Mouse (Mus musculus): ENCODE measurements around the gene Psapl1. TPM values are rescaled to one million over a fixed set of nuclear protein-coding genes. Genes with fewer than 3 reads are reported as not detected.

Psapl1 gene
- total and polyA plus RNA-seq, 2 experiments from 2014 or later, result 0.55 TPM; not detected in 1

GRCm38 (mm10) chr5:36182326-36182725 lies 21.5 kb upstream of the Psapl1 start:
- no peak overlapping the region for H3K27ac ChIP-seq (ENCODE audit: low read depth, low read length)
- no peak for TF ChIP-seq CTCF (IDR thresholded peaks at IDR 0.05)
- WGBS, result 70% methylated on average over 7 of the region's 7 CpGs
- H3K9ac ChIP-seq (replicated peaks; ENCODE audit: low read length, poor library complexity, severe bottlenecking), result no peak overlapping the region
- DNase-seq (ENCODE audit: low spot score) (peak; percentile 58), ATAC-seq (ENCODE audit: low FRiP score) (no peak)
- H3K27me3 ChIP-seq (ENCODE audit: insufficient read depth, low read length), result no peaks in the 10 kb centered on the region
- H3K4me1 ChIP-seq (ENCODE audit: insufficient read depth, low read length), result no peaks in the 10 kb centered on the region
- no peak overlapping the region for H3K4me2 ChIP-seq (ENCODE audit: low read depth, low read length, poor library complexity, severe bottlenecking)
- no peaks in the 10 kb centered on the region for H3K36me3 ChIP-seq (ENCODE audit: insufficient read depth, low read length)
- H3K9me3 ChIP-seq (ENCODE audit: low read length), result no peaks in the 10 kb centered on the region
- H3K4me3 ChIP-seq (ENCODE audit: low read depth, low read length), result no peak overlapping the region

- ATAC-seq (ENCODE audit: low FRiP score) (no peak), DNase-seq (ENCODE audit: low spot score) (no peak)
- no peak overlapping the region for H3K27ac ChIP-seq (ENCODE audit: low read depth, low read length)
- WGBS, result 52% methylated on average over 8 of the region's 8 CpGs
- H3K4me2 ChIP-seq (ENCODE audit: low read depth, low read length, poor library complexity, severe bottlenecking), result no peak overlapping the region
- H3K9ac ChIP-seq (replicated peaks; ENCODE audit: low read length, poor library complexity, severe bottlenecking), result no peak overlapping the region
- no peak overlapping the region for H3K4me3 ChIP-seq (ENCODE audit: low read depth, low read length)
- peak; percentile 48 for TF ChIP-seq CTCF (IDR thresholded peaks at IDR 0.05)
- no peaks in the 10 kb centered on the region; the same call in 1 of the 2 replicates for H3K4me1 ChIP-seq (ENCODE audit: insufficient read depth, low read length)
- no peaks in the 10 kb centered on the region for H3K27me3 ChIP-seq (ENCODE audit: insufficient read depth, low read length)
- no peaks in the 10 kb centered on the region for H3K9me3 ChIP-seq (ENCODE audit: low read length)
- H3K36me3 ChIP-seq (ENCODE audit: insufficient read depth, low read length), result no peaks in the 10 kb centered on the region
These were observed 17.3 kb upstream of the Psapl1 start for GRCm38 (mm10) chr5:36186294-36187053.

- 90% methylated on average over 4 of the region's 4 CpGs for WGBS
- no peaks in the 10 kb centered on the region; the same call in 1 of the 2 replicates for H3K4me1 ChIP-seq (ENCODE audit: insufficient read depth, low read length)
- H3K9me3 ChIP-seq (ENCODE audit: low read length), result no peaks in the 10 kb centered on the region
- no peaks in the 10 kb centered on the region for H3K27me3 ChIP-seq (ENCODE audit: insufficient read depth, low read length)
- ATAC-seq (ENCODE audit: low FRiP score) (no peak), DNase-seq (ENCODE audit: low spot score) (no peak)
- no peak overlapping the region for H3K27ac ChIP-seq (ENCODE audit: low read depth, low read length)
- H3K4me3 ChIP-seq (ENCODE audit: low read depth, low read length), result no peak overlapping the region
- H3K36me3 ChIP-seq (ENCODE audit: insufficient read depth, low read length), result no peaks in the 10 kb centered on the region
- no peak overlapping the region for H3K9ac ChIP-seq (replicated peaks; ENCODE audit: low read length, poor library complexity, severe bottlenecking)
- TF ChIP-seq CTCF (IDR thresholded peaks at IDR 0.05), result no peak
- H3K4me2 ChIP-seq (ENCODE audit: low read depth, low read length, poor library complexity, severe bottlenecking), result no peak overlapping the region
These were observed 15.5 kb upstream of the Psapl1 start for GRCm38 (mm10) chr5:36188310-36188709.

GRCm38 (mm10) chr5:36191285-36191684 lies 12.5 kb upstream of the Psapl1 start:
- no peak for ATAC-seq (ENCODE audit: low FRiP score)
- Histone ChIP-seq H3K4me1 (ENCODE audit: insufficient read depth, low read length) (no peaks in the 10 kb centered on the region; the same call in 1 of the 2 replicates), H3K9ac (replicated peaks; ENCODE audit: low read length, poor library complexity, severe bottlenecking) (no peak overlapping the region), H3K27me3 (ENCODE audit: insufficient read depth, low read length) (no peaks in the 10 kb centered on the region), H3K4me3 (ENCODE audit: low read depth, low read length) (no peak overlapping the region), H3K4me2 (ENCODE audit: low read depth, low read length, poor library complexity, severe bottlenecking) (no peak overlapping the region), H3K27ac (ENCODE audit: low read depth, low read length) (no peak overlapping the region), H3K9me3 (ENCODE audit: low read length) (no peaks in the 10 kb centered on the region), H3K36me3 (ENCODE audit: insufficient read depth, low read length) (no peaks in the 10 kb centered on the region)
- TF ChIP-seq CTCF (IDR thresholded peaks at IDR 0.05), result no peak
- DNase-seq (ENCODE audit: low spot score), result no peak
- WGBS, result 95% methylated on average over 4 of the region's 4 CpGs

GRCm38 (mm10) chr5:36191876-36192275 lies 11.9 kb upstream of the Psapl1 start:
- H3K4me2 ChIP-seq (ENCODE audit: low read depth, low read length, poor library complexity, severe bottlenecking), result no peak overlapping the region
- peak; percentile 16; the same call in 1 of the 2 replicates for TF ChIP-seq CTCF (IDR thresholded peaks at IDR 0.05)
- no peaks in the 10 kb centered on the region for H3K9me3 ChIP-seq (ENCODE audit: low read length)
- WGBS, result 87% methylated on average over 3 of the region's 3 CpGs
- no peak for ATAC-seq (ENCODE audit: low FRiP score)
- no peaks in the 10 kb centered on the region; the same call in 1 of the 2 replicates for H3K4me1 ChIP-seq (ENCODE audit: insufficient read depth, low read length)
- H3K9ac ChIP-seq (replicated peaks; ENCODE audit: low read length, poor library complexity, severe bottlenecking), result no peak overlapping the region
- no peak overlapping the region for H3K27ac ChIP-seq (ENCODE audit: low read depth, low read length)
- no peaks in the 10 kb centered on the region for H3K36me3 ChIP-seq (ENCODE audit: insufficient read depth, low read length)
- H3K4me3 ChIP-seq (ENCODE audit: low read depth, low read length), result no peak overlapping the region
- H3K27me3 ChIP-seq (ENCODE audit: insufficient read depth, low read length), result no peaks in the 10 kb centered on the region
- DNase-seq (ENCODE audit: low spot score), result no peak

- no peaks in the 10 kb centered on the region for H3K9me3 ChIP-seq (ENCODE audit: low read length)
- no peaks in the 10 kb centered on the region; the same call in 1 of the 2 replicates for H3K4me1 ChIP-seq (ENCODE audit: insufficient read depth, low read length)
- TF ChIP-seq CTCF (IDR thresholded peaks at IDR 0.05), result no peak
- no peaks in the 10 kb centered on the region for H3K36me3 ChIP-seq (ENCODE audit: insufficient read depth, low read length)
- no peaks in the 10 kb centered on the region for H3K27me3 ChIP-seq (ENCODE audit: insufficient read depth, low read length)
- no peak for DNase-seq (ENCODE audit: low spot score)
- H3K4me2 ChIP-seq (ENCODE audit: low read depth, low read length, poor library complexity, severe bottlenecking), result no peak overlapping the region
- WGBS, result 71% methylated on average over 2 of the region's 2 CpGs
- ATAC-seq (ENCODE audit: low FRiP score), result no peak
- no peak overlapping the region for H3K4me3 ChIP-seq (ENCODE audit: low read depth, low read length)
- H3K27ac ChIP-seq (ENCODE audit: low read depth, low read length), result no peak overlapping the region
- H3K9ac ChIP-seq (replicated peaks; ENCODE audit: low read length, poor library complexity, severe bottlenecking), result no peak overlapping the region
These were observed 11.1 kb upstream of the Psapl1 start for GRCm38 (mm10) chr5:36192677-36193076.

Measured in midbrain, postnatal 0 days (tissue).